Mouse (Mus musculus) cerebellum, adult 2 months (tissue): ENCODE measurements around the gene Hip1r. TPM values are rescaled to one million over a fixed set of nuclear protein-coding genes. Genes with fewer than 3 reads are reported as not detected.

Experiments
- DNase-seq, 2 experiments: peaks; one replicate each; pipeline ENCODE4 v3.0.0; 2021
- H3K27ac ChIP-seq: fragments of 200-500 bp; 2 replicates; pipeline ENCODE4 v1.5.1; 2012; ENCODE audit warnings: low read length, control low read depth, inconsistent platforms; ENCODE audit not compliant: insufficient read depth
- H3K27me3 ChIP-seq: fragments of 200-500 bp; 2 replicates; pipeline ENCODE4 v1.6.1; 2012; ENCODE audit warnings: inconsistent platforms, mild to moderate bottlenecking, low read length, moderate library complexity; ENCODE audit not compliant: control insufficient read depth, insufficient read depth
- H3K4me1 ChIP-seq: fragments of 200-500 bp; 2 replicates; pipeline ENCODE4 v1.6.1; 2011; ENCODE audit warnings: low read length; ENCODE audit not compliant: control insufficient read depth, insufficient read depth
- H3K4me3 ChIP-seq: fragments of 200-500 bp; replicated peaks from 2 replicates; pipeline ENCODE3; 2011; ENCODE audit warnings: mild to moderate bottlenecking, low read depth, low read length, control low read depth; ENCODE audit not compliant: insufficient read depth
- CTCF ChIP-seq: fragments of 200-500 bp; IDR thresholded peaks from 2 replicates; pipeline ENCODE4 v1.5.1; 2011; ENCODE audit warnings: low read depth, mild to moderate bottlenecking, control low read depth, low read length, moderate library complexity, borderline replicate concordance; ENCODE audit not compliant: insufficient read depth
- POLR2A ChIP-seq: fragments of 200-500 bp; IDR thresholded peaks from 2 replicates; pipeline ENCODE4 v1.6.1; 2011; ENCODE audit warnings: low read length, control low read depth, borderline replicate concordance; ENCODE audit not compliant: insufficient read depth
- WGBS: fragments of 180-500 bp; shearing (Covaris S2); methylation state at CpG from one replicate; pipeline ENCODE4 v1.1.7; 2018; 5-methylcytosine and 5-hydroxymethylcytosine counted together
- polyA plus RNA-seq: library from polyadenylated mRNA; depleted of rRNA; stranded (reverse); fragments of >200 nt; gene quantifications from 2 replicates; pipeline ENCODE4 v1.2.3, GENCODE M21; 2012

Gene Hip1r
- polyA plus RNA-seq, 1 experiment = 42.4 TPM

GRCm38 (mm10) chr5:123981250-123981554, 7.8 kb downstream of the Hip1r start:
- peak overlapping the region; percentile 68 for H3K27ac ChIP-seq
- H3K27me3 ChIP-seq = no peaks in the 10 kb centered on the region
- no peak overlapping the region for H3K4me3 ChIP-seq
- no peak for DNase-seq
- WGBS = 30% methylated on average over 6 of the region's 6 CpGs
- no peak for TF ChIP-seq CTCF
- no peak for TF ChIP-seq POLR2A
- H3K4me1 ChIP-seq = peaks cover 33% of the 10 kb centered on the region

GRCm38 (mm10) chr5:123982838-123983237, 9.4 kb downstream of the Hip1r start:
- peak in 1 of 2 experiments; percentile 6 for DNase-seq
- H3K27me3 ChIP-seq = no peaks in the 10 kb centered on the region
- TF ChIP-seq POLR2A (no peak), CTCF (no peak)
- no peak overlapping the region for H3K27ac ChIP-seq
- peaks cover 35% of the 10 kb centered on the region for H3K4me1 ChIP-seq
- no peak overlapping the region for H3K4me3 ChIP-seq
- WGBS = 81% methylated on average over 11 of the region's 11 CpGs

- no peaks in the 10 kb centered on the region for H3K27me3 ChIP-seq
- peak in 1 of 2 experiments; percentile 12 for DNase-seq
- WGBS = 54% methylated on average over 9 of the region's 9 CpGs
- peaks cover 24% of the 10 kb centered on the region for H3K4me1 ChIP-seq
- H3K4me3 ChIP-seq = no peak overlapping the region
- TF ChIP-seq CTCF = no peak
- TF ChIP-seq POLR2A = no peak
- no peak overlapping the region for H3K27ac ChIP-seq
Measured at GRCm38 (mm10) chr5:123985434-123985833, 12.0 kb downstream of the Hip1r start.

- TF ChIP-seq CTCF (no peak), POLR2A (no peak)
- Histone ChIP-seq H3K27ac (no peak overlapping the region), H3K4me1 (peaks cover 12% of the 10 kb centered on the region; the same call in 1 of the 2 replicates), H3K27me3 (no peaks in the 10 kb centered on the region), H3K4me3 (no peak overlapping the region)
- DNase-seq = no peak
- 93% methylated on average over 2 of the region's 2 CpGs for WGBS
Measured at GRCm38 (mm10) chr5:123986925-123987324, 13.5 kb downstream of the Hip1r start.

- Histone ChIP-seq H3K4me3 (no peak overlapping the region), H3K27me3 (no peaks in the 10 kb centered on the region), H3K4me1 (peaks cover 12% of the 10 kb centered on the region; the same call in 1 of the 2 replicates), H3K27ac (no peak overlapping the region)
- 68% methylated on average over 4 of the region's 4 CpGs for WGBS
- no peak for DNase-seq
- TF ChIP-seq CTCF (no peak), POLR2A (no peak)
Measured at GRCm38 (mm10) chr5:123987511-123987910, 14.1 kb downstream of the Hip1r start.

- Histone ChIP-seq H3K4me1 (peaks cover 12% of the 10 kb centered on the region; the same call in 1 of the 2 replicates), H3K4me3 (no peak overlapping the region), H3K27ac (no peak overlapping the region), H3K27me3 (no peaks in the 10 kb centered on the region)
- TF ChIP-seq POLR2A = no peak
- no peak for TF ChIP-seq CTCF
- DNase-seq = no peak
- 49% methylated on average over 20 of the region's 20 CpGs for WGBS
Measured at GRCm38 (mm10) chr5:123989941-123990885, 16.8 kb downstream of the Hip1r start.

- Histone ChIP-seq H3K27me3 (no peaks in the 10 kb centered on the region), H3K27ac (no peak overlapping the region)
- 82% methylated on average over 6 of the region's 6 CpGs for WGBS
Measured at GRCm38 (mm10) chr5:123991321-123991720, 17.9 kb downstream of the Hip1r start.

GRCm38 (mm10) chr5:123992193-123992637, 18.8 kb downstream of the Hip1r start:
- Histone ChIP-seq H3K27ac (peak overlapping the region; percentile 34; the same call in 1 of the 2 replicates), H3K4me1 (peaks cover 11% of the 10 kb centered on the region), H3K27me3 (no peaks in the 10 kb centered on the region), H3K4me3 (no peak overlapping the region)
- no peak for DNase-seq
- WGBS = 54% methylated on average over 10 of the region's 10 CpGs
- no peak for TF ChIP-seq CTCF

More at GRCm38 (mm10) chr5:123991321-123991720, 17.9 kb downstream of the Hip1r start:
- Histone ChIP-seq H3K4me3 (no peak overlapping the region), H3K4me1 (peaks cover 6% of the 10 kb centered on the region)
- DNase-seq = no peak
- TF ChIP-seq CTCF (no peak), POLR2A (no peak)
